Mouse (Mus musculus) kidney, postnatal 14 days (tissue): ENCODE data around the gene Catsperg2.
"Not testable (repeated sequence)": the region's sequence is repeated elsewhere in the genome, so short reads cannot be mapped to it uniquely, and the experiment has no call there.

Source experiments
- DNase-seq: peaks from one replicate; pipeline ENCODE4 v3.0.0; 2022; ENCODE audit warnings: mixed read lengths

Gene Catsperg2

DNA sequence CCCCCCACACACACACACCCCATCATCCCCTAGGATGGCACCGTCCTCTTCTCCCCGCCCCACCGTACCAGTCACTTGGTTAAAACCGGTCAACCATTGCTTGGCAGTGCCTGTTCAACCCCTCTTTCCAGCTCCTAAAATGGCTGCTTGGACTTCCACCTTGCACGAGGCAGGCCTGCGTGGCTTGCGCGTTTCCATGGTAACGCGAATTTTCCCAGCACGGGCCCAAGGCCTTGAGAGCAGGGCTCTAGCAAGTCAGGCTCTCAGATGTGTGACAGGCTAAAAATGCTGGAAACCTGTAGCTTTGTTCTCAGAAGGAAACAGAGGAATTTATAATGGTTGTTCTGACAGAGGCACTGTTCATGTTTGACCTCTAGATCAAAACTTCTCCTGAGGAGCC lies at the start of gene Catsperg2:
Gene Catsperg2 (minus strand): TSS at position 173 of the 400 bp plus-strand sequence.
- not testable (repeated sequence) for DNase-seq

DNA sequence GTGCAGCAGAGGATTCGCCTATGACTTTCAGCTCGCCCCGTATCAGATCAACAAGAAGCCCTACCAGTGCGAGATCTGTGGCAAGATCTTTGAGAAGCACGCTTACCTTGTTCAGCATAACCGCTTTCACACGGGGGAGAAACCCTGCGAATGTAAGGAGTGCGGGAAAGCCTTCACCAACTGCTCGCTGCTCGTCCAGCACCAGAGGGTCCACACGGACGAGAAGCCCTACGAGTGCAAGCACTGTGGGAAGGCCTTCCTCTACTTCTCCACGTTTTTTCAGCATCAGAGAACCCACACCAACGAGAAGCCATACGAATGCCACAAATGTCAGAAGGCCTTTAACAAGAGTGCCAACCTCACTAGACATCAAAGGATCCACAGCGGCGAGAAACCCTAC lies 49.7 kb upstream of the Catsperg2 start:
- DNase-seq: no peak

DNA sequence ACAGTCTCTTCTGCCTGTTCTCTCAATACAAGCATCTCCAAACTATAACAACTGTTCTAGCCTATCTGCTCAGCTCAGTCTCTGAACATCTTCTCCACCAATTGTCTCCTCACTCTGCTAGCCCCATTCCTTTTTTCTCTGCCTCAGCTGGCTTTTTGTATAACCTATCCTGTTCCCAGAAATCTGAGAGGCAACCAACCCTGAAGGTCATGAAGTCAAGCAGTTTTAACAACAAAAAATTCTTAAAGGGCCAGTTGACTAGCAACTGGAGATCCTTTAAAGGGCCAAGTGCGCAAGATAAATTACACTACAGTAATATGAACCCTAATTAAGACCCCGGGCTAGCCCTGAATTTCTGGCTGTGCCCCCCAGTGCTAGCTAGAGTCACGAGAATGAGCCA lies 47.5 kb upstream of the Catsperg2 start:
- no peak for DNase-seq

DNA sequence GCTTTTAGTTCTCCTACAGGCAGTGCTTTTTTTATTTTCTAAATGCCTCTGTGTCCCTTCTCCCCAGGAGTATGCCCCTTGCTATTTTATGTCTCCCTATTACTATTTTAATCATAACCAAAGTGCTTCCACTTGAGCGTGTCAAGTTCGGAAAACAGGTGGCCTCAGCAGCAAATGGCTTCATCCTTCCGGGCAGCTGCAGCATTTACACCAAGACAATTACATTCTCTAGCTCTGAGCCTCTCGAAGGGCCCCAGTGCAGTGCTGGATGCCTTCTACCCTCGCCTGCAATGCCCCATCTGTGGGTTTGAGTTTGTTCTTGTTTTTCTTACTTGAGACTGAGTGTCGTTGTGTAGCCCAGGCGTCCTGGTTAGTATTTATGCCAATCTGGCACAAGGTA lies 46.7 kb upstream of the Catsperg2 start:
- no peak for DNase-seq

DNA sequence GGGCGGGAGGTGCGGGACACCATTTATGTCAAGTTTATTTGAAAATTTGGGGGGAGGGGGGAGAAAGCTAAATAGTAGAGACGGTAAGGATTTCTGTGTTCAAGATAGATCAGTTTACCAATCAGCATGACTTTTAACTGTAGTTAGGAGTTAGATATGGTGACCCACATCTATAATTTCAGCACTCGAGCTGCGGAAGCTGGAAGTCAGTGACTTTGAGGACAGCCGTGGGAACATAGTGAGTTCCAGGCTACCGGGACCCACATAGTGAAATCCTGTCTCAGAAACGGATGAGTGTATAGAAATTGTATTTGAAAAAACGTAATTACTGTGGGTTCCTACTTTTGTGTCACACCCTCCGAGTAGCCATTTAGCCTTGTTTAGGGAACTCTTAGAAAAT lies 42.1 kb upstream of the Catsperg2 start:
- DNase-seq: no peak

DNA sequence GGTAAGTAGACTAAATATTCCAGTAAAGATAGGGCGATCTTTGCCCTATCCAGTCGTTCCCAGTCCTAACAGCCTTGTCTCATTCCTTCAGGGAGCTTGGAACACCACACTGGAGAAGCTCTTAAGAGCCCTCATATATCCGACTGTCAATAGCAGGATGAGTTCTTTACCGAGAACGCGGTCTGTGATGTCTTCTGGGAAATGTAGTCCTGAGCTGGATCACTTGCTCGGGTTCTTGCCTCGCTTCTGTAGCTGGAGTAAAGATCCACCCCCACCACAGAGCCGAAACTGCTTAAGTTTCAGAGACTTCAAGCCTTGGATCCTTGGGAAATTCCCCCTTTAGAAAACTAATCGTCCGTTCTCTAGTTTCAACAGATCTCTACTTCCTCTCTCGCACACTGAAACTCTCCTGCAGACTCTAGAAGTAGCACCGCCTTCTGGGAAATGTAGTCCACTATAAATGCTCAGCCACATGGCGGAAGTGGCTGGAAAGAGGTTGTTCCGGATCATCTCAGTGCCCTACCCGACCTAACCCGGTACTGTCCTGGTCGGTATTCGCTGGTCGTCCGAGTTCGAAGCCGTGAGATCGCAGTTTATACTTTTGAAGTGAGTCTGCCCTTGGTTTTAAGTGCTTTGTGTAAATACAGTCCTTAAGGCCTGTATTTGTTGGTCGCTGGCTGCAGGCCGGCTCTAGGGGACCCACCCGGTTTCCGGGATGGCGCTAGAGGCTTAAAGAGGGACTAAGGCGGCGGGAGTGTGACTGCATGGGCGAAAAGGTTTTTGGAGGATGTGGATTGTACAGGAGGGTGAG lies 41.5 kb upstream of the Catsperg2 start, which contains the start of gene Zfp84:
Gene Zfp84 (plus strand): TSS at position 463 of the 811 bp plus-strand sequence.
- DNase-seq: peak; percentile 94

DNA sequence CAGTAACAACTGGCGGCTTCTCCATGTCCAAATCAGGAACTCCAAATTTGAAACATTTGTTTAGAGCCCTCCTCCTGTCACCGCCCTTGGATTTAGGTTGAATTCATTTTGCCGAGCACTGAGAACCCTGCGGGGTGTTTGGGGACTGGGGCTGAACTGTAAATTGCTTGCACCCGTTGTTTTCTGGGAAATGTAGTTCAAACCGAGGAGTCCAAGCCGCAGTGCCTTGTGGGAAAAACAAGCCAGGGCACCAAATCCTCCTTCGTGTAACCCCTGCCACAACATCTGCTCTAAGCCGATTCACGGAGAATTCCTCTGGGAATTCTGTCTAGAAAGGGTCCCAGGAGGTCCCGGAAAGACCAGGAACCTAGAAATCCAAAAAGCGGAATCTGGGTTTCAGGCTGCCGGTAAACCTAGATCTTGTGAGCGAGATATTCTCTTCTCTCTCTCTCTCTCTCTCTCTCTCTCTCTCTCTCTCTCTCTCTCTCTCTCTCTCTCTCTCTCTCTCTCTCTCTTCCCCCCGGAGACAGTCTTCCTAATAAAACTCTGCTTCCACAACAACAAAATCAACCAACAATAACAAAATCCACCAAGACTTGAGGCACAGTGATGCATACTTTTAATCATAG lies 40.3 kb upstream of the Catsperg2 start:
- peak; percentile 90 for DNase-seq

DNA sequence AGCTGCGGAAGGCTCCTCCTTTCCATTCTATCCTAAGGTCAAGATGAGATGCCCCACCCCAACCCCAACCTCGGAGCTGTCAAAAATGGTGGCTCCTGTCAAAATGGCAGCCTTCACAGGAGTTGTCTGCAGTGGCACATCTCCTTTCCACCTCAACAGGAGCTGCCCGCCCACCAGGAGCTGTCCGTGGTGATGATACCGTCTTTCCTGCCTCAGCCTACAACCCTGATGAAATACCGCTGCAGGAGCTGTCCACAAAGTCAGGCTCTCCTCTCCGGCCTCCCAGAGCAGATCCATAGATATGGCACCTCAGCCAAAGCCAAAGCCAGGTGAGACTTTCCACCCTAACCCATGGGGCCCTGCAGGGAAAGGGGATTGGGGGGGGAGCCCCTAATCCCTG lies 37.9 kb upstream of the Catsperg2 start:
- no peak for DNase-seq

DNA sequence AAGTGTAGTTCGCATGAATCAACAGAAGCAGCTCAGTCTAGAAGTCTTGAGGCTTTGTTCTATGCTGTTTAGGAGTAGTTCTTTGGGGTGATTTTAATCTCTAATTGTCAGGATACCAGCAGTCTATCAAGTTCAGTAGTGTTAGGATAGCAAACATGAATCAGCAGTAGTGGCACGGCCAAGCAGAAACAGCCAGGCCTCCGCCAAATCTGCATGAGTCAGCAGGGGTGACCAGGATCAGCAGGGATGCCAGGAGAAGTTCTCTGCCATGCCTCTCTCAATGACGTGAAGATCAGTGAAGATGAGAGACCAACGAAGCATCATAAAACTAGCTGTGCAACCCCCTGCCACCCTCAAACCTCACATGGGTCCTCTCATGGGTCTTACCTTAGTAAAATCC lies 33.6 kb upstream of the Catsperg2 start:
- no peak for DNase-seq

DNA sequence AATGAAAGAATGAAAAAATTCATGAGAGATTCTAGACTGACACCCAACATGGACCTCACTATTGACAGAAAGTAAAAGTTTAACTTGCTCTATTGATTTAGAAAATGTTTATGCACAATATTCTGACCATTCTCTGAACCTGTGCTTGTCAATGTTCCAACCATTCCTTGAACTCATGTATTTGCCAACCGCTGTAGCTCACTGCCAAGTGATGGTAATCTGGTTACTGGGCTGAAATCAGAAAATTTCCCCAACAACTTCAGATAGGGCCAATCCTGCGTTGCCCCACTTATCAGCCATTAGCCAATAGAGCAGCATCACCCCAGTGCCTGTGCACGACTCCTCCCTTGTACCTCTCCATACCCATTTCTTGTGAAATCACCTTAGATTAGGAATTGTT lies 15.4 kb upstream of the Catsperg2 start:
- DNase-seq: no peak

DNA sequence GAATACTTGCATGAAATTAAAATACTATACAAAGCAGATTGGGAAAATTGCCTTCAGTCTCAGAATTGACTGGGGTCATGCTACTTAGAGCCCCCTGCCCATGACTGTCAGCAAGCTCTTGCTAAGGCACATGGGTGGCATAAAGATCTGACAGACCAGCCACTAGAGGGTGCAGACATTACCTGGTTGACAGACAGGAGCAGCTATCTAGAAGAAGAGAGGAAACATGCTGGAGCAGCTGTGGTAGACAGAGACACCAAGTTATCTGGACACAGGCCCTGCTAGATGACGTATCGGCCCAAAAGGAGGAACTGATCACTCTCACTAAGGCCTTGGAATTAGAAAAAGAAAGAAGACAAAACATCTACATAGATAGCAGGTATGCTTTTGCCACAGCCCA lies 1.2 kb upstream of the Catsperg2 start:
- no peak for DNase-seq

DNA sequence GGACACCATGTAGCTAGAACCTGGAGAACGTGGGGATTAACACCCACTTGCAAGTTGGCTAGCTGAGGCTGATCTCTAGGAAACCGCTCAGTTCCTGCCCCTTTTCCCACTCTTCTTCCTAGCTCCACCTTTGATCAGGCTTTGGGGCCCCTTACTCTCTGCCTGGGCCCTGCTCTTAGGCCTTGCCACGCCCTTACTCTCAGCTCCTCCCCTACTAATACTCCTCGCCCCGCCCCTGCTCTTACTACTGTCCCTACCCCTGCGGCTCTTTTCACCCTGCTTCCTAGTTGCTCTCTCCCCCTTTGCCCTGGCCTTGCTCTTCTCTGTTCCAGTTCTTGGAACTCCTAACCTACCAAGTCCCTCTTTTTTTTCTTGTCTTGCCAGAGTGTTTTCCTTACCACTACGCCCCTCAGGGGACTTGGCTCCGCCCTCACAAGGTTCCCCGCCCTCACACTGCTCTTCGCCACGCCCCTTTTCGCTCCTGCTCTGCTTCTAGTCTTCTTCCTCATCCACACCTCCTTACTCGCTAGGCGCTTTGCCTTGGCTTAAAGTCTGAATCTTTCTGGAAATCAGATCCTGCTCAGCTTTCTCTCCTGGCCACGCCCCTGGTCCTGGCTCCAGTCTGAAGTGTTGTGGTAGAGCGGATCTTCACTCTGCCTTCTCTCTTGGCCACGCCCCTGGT lies 1.2 kb downstream of the Catsperg2 start:
- not testable (repeated sequence) for DNase-seq

DNA sequence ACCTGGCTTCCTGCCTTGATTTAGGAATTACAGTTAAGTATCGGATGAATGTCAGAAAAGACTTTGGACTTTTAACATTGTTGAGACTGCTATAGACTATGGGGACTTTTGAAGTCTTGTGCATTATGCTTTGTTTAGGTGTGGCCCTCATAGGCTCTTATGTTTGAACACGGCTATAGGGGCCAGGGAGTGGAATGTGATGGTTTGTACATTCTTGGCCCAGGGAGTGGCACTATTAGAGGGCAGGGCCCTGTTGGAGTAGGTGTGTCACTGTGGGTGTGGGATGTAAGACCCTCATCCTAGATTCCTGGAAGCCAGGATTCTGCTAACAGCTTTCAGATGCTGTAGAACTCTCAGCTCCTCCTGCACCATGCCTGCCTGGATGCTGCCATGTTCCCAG lies 17.9 kb downstream of the Catsperg2 start:
- DNase-seq: not testable (repeated sequence)

DNA sequence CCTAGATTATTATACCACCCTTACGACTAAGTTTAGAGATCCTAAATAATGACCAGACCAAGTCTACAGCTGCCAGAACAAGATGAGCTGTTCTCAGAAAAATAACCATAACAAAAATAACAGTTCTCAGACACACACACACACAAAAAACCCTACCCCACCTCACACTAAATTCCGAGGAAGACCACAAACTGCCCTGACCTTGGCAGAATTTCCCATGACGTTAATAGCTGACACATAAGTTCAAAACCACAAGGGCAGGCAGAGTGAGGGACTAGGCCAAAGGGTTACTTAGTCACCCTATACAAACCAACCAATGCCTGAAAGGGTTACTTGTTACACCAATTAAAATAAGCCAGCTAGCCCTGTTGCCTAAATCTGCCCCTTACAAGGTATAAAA lies 31.6 kb downstream of the Catsperg2 start:
- DNase-seq: not testable (repeated sequence)

DNA sequence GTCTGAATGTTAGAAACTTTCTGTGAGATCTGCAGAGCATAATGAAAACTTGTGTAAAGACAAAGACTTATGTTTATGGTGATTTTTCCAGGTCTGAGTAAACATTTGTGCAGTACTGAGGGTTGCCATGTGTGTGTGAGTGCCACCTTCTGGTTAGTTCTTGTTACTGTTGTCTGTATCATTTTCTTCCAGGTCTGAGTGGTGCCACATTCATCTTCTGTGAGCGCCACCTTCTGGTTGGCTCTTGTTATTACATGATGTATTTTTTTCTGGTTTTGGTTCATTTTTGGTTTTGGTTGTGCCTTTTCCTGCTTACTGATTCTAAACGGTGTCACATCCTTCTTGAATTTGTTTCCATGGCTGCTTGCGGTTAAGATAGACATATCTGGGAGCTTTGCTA lies 45.0 kb downstream of the Catsperg2 start:
- DNase-seq: no peak
